In the genomic region with DNA sequence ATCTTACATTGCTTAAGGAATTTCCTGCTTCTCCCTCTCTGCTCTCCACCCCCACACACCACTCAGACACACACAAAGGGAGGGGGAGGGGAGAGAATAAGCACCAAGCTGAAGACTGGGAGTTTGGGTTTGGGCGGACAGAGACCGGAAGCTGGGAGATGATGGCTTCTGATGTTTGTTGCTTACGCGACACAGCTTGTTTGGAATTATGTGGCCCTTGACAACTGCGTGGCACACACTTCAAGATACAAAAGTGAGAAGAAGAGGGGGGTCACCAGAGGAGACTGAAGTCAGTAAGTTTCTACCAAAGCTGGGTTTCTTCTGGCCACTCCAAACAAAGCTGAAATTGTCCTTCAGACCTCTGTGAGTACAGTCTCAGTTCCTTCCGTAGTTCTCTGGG, we compare ENCODE assay signal across 8 mouse cellular contexts. TPM values are rescaled to one million over a fixed set of nuclear protein-coding genes. Genes with fewer than 3 reads are reported as not detected.
DNase-seq lines count a peak whose midpoint lies in the region; ATAC-seq and TF ChIP-seq lines count a peak whose summit lies in the region.

A gene (plus strand): TSS at position 154 of the 400 bp plus-strand sequence.

- TF ChIP-seq EP300 in lung, postnatal 0 days (IDR thresholded peaks at IDR 0.05), result peak; percentile 48; the same call in 1 of the 2 replicates

- peaks cover 6% of the 10 kb centered on the region; the same call in 1 of the 2 replicates for H3K4me1 ChIP-seq in intestine, postnatal 0 days (replicated peaks; ENCODE audit: control insufficient read depth, insufficient read depth, low read length)
- 0 out of 2 replicates have a peak, but pooled peaks cover 5% of the 10 kb centered on the region for H3K4me1 ChIP-seq in lung, postnatal 0 days (ENCODE audit: insufficient read depth, low read depth, low read length)

- no peaks in the 10 kb centered on the region for H3K9me3 ChIP-seq in intestine, postnatal 0 days (ENCODE audit: control insufficient read depth)
- H3K9me3 ChIP-seq in lung, postnatal 0 days (ENCODE audit: low read length), result no peaks in the 10 kb centered on the region

- peak within 1 kb of the TSS; percentile 42 for H3K9ac ChIP-seq in intestine, postnatal 0 days (ENCODE audit: low read depth, low read length)
- H3K9ac ChIP-seq in lung, postnatal 0 days (replicated peaks; ENCODE audit: low read depth), result peak within 1 kb of the TSS; percentile 37

- no peaks in the 10 kb centered on the region for H3K36me3 ChIP-seq in intestine, postnatal 0 days (ENCODE audit: control insufficient read depth, insufficient read depth)
- H3K36me3 ChIP-seq in lung, postnatal 0 days (ENCODE audit: insufficient read depth, low read length), result no peaks in the 10 kb centered on the region
- H3K36me3 ChIP-seq in splenic B cell, adult 2 months (ENCODE audit: control insufficient read depth, insufficient read depth, low read length, poor library complexity, severe bottlenecking), result no peaks in the 10 kb centered on the region

- no peak within 1 kb of the TSS for H3K27ac ChIP-seq in intestine, postnatal 0 days (ENCODE audit: low read depth, low read length)
- H3K27ac ChIP-seq in lung, postnatal 0 days (ENCODE audit: low read length), result peak within 1 kb of the TSS; percentile 15

- no peak for ATAC-seq in intestine, postnatal 0 days
- ATAC-seq in lung, postnatal 0 days, result peak; percentile 88

- no peak for TF ChIP-seq CTCF in intestine, postnatal 0 days (IDR thresholded peaks at IDR 0.05; ENCODE audit: low read depth)
- TF ChIP-seq CTCF in lung, postnatal 0 days (IDR thresholded peaks at IDR 0.05), result no peak

- peak within 1 kb of the TSS; percentile 41 for H3K4me3 ChIP-seq in intestine, postnatal 0 days (ENCODE audit: low read depth, low read length)
- H3K4me3 ChIP-seq in lung, postnatal 0 days (ENCODE audit: low read depth, low read length), result peak within 1 kb of the TSS; percentile 41

- DNase-seq in ES-CJ7 (ENCODE audit: low read depth, low spot score), result peak; percentile 51
- DNase-seq in c-Kit-positive CD71-positive TER-119-positive erythroid progenitor cells, embryonic 14.5 days (ENCODE audit: low spot score), result peak; percentile 35
- peak; percentile 44 for DNase-seq in heart, adult 8-10 months (ENCODE audit: low spot score)
- peak; percentile 94 for DNase-seq in lung, postnatal 0 days (ENCODE audit: low spot score)
- DNase-seq in splenic B cell, adult 2 months (ENCODE audit: low read depth, low spot score), result peak; percentile 21
- DNase-seq in urinary bladder, adult 18-20 months (ENCODE audit: low spot score in 2 of 2), result no peak
- no peak for DNase-seq in adrenal gland, postnatal 36 days

- 0 out of 2 replicates have a peak, but pooled peaks cover 8% of the 10 kb centered on the region for H3K27me3 ChIP-seq in intestine, postnatal 0 days (replicated peaks; ENCODE audit: control insufficient read depth, insufficient read depth, low read length)
- no peaks in the 10 kb centered on the region for H3K27me3 ChIP-seq in lung, postnatal 0 days (replicated peaks; ENCODE audit: insufficient read depth, low read length)
- H3K27me3 ChIP-seq in splenic B cell, adult 2 months (ENCODE audit: control insufficient read depth, insufficient read depth, low read length, poor library complexity, severe bottlenecking), result no peaks in the 10 kb centered on the region

- 57% methylated on average over 6 of the region's 6 CpGs for WGBS in intestine, postnatal 0 days
- WGBS in lung, postnatal 0 days, result 4% methylated on average over 6 of the region's 6 CpGs

- H3K4me2 ChIP-seq in intestine, postnatal 0 days (replicated peaks; ENCODE audit: low read depth), result peak within 1 kb of the TSS; percentile 74
- peak within 1 kb of the TSS; percentile 75 for H3K4me2 ChIP-seq in lung, postnatal 0 days (replicated peaks; ENCODE audit: low read depth, low read length)

RNA-seq across cellular contexts. Expression of the gene that starts here (rescaled TPM):
- total RNA-seq in heart, adult 8-10 months (2022), result 1 to 10 TPM in 2 of 4 experiments, under 1 TPM in 2; 0.60 to 1.7 (median 1.2) TPM
- 3.1 and 3.3 TPM in 2 replicates for polyA plus RNA-seq in intestine, postnatal 0 days (2015; fragmentation: Nextera tagmentation; extraction: Ambion mirVana)
- 6.3 and 8.2 TPM in 2 replicates for polyA plus RNA-seq in lung, postnatal 0 days (2015; fragmentation: Nextera tagmentation; extraction: Ambion mirVana)
- total RNA-seq in adrenal gland, postnatal 36 days (2021), result 1 to 10 TPM; 1.6 to 2.2 TPM

Comparison
In these comparisons a context has a peak if more than half of its experiments do, and no peak if none do; other contexts are left out.
1. DNase-seq: peak in ES-CJ7 (single experiment), c-Kit-positive CD71-positive TER-119-positive erythroid progenitor cells, embryonic 14.5 days (single experiment), heart, adult 8-10 months (single experiment), lung, postnatal 0 days (single experiment) and splenic B cell, adult 2 months (single experiment); none in urinary bladder, adult 18-20 months (0 of 2) and adrenal gland, postnatal 36 days (0 of 2).